Mouse (Mus musculus) CH12.LX (cell line): ENCODE measurements around the gene Dbx2.

Source experiments
- CHD1 ChIP-seq: IDR thresholded peaks from 2 replicates; pipeline ENCODE4 v1.6.1; 2012; ENCODE audit warnings: low read depth, low read length, improper control_type of control experiment, inconsistent platforms
- CHD2 ChIP-seq: IDR thresholded peaks from 2 replicates; pipeline ENCODE4 v1.6.1; 2011; ENCODE audit warnings: low read length, improper control_type of control experiment
- CTCF ChIP-seq, 2 experiments: IDR thresholded peaks in 1 of 2; conservative IDR thresholded peaks in 1 of 2; 2 replicates each; pipeline ENCODE4 v1.5.1; 2011 to 2012; ENCODE audit warnings: low read depth in 2 of 2, low read length in 2 of 2, improper control_type of control experiment in 1 of 2, inconsistent platforms in 1 of 2, mild to moderate bottlenecking in 1 of 2, moderate library complexity in 1 of 2
- E2F4 ChIP-seq: IDR thresholded peaks from 2 replicates; pipeline ENCODE4 v1.6.1; 2011; ENCODE audit warnings: low read depth, low read length, improper control_type of control experiment; ENCODE audit not compliant: insufficient replicate concordance
- ELF1 ChIP-seq: IDR thresholded peaks from 2 replicates; pipeline ENCODE4 v1.6.1; 2014; ENCODE audit warnings: low read depth, mild to moderate bottlenecking, inconsistent platforms, low read length, improper control_type of control experiment
- ETS1 ChIP-seq: conservative IDR thresholded peaks from 2 replicates; pipeline ENCODE4 v1.6.1; 2012; ENCODE audit warnings: low read depth, mild to moderate bottlenecking, inconsistent platforms, low read length, improper control_type of control experiment, moderate library complexity
- HCFC1 ChIP-seq: IDR thresholded peaks from 2 replicates; pipeline ENCODE4 v1.6.1; 2012; ENCODE audit warnings: low read depth, mild to moderate bottlenecking, inconsistent platforms, low read length, improper control_type of control experiment
- KAT2A ChIP-seq: IDR thresholded peaks from 2 replicates; pipeline ENCODE4 v1.6.1; 2012; ENCODE audit warnings: low read length, improper control_type of control experiment, inconsistent platforms; ENCODE audit not compliant: insufficient replicate concordance
- NRF1 ChIP-seq: IDR thresholded peaks from 2 replicates; pipeline ENCODE4 v1.6.1; 2014; ENCODE audit warnings: low read depth, mild to moderate bottlenecking, inconsistent platforms, low read length, improper control_type of control experiment, moderate library complexity
- PAX5 ChIP-seq: IDR thresholded peaks from 2 replicates; pipeline ENCODE4 v1.6.1; 2012; ENCODE audit warnings: low read length, inconsistent platforms, mixed read lengths
- POLR2A ChIP-seq: IDR thresholded peaks from 2 replicates; pipeline ENCODE4 v1.6.1; 2011; ENCODE audit warnings: low read depth, mild to moderate bottlenecking, improper control_type of control experiment, low read length
- SMC3 ChIP-seq: IDR thresholded peaks from 2 replicates; pipeline ENCODE4 v1.6.1; 2011; ENCODE audit warnings: low read depth, low read length, improper control_type of control experiment
- USF2 ChIP-seq: conservative IDR thresholded peaks from 2 replicates; pipeline ENCODE4 v1.6.1; 2011; ENCODE audit warnings: low read depth, low read length, improper control_type of control experiment
- ZKSCAN1 ChIP-seq: IDR thresholded peaks from 2 replicates; pipeline ENCODE4 v1.6.1; 2012; ENCODE audit warnings: low read depth, inconsistent platforms, low read length, improper control_type of control experiment, borderline replicate concordance

DNA sequence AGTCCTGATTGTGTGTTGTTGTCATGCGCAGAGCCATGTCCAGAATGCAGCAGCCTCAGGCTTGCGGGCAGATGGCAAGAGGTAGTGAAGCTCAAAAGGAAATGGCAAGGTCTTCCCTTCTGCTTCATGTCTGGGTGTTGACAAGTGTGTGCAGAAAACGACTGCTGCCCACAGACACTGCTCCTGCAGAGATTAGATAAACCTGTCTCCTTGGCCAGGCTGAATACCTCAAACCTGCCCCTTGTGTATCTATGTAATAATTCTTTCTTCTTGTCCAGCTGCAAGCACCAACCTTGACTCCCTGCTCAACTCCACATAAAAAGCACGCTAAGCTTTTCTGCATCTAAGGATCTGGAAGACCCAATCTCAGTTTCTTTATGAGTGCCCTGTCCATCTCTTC is 19.9 kb upstream of the Dbx2 start:
- no peak for TF ChIP-seq CTCF (conservative IDR thresholded peaks at IDR 0.05 in 1 of 2, IDR thresholded peaks at IDR 0.05 in 1 of 2; ENCODE audit: low read depth in 2 of 2, low read length in 2 of 2)
- no peak for TF ChIP-seq PAX5
- TF ChIP-seq ETS1 = no peak
- no peak for TF ChIP-seq POLR2A
- TF ChIP-seq SMC3 = no peak
- no peak for TF ChIP-seq KAT2A
- TF ChIP-seq CHD2 = no peak
- TF ChIP-seq USF2 = no peak
- TF ChIP-seq ELF1 = no peak
- no peak for TF ChIP-seq NRF1
- TF ChIP-seq CHD1 = no peak
- no peak for TF ChIP-seq HCFC1
- TF ChIP-seq E2F4 = no peak
- TF ChIP-seq ZKSCAN1 = no peak
